Mouse (Mus musculus): ENCODE measurements at regions not wholly inside any gene's neighbourhood (a gene's known extent, or its start where the extent isn't known, plus 50 kb on each side); places are given as distances from the start of the nearest gene placed in this dataset.
A peak's percentile ranks its signal among the peaks of the same experiment; 100 is the strongest.

DNA sequence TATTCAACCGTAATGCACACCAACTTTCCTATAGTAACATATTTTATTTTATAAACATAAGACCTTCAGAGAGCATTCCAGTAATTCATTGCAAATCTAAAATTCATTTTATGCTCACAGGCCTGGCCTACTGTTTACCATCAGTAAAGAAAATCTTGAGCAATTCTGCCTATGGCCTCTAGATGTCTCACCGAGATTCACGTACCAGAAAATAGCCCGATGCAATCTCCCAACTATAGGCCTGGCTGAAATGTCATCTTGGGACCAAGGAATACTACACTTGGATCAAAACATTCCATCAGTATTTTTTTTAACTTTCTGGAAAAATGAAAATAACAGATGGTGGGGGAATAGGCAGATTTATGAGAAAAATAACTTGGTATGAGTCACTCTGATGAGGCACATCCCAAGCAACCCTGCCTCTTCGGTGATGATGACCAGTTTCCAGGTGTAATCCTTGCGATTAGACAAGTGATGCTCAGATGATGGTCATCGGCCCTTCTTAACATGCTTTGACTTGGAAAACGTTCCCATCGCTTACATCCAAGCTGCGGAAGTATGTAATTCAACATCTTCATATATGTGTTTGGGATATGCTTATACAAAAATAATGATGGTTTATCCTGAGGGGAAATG lies 439.9 kb downstream of the Nyap2 start:
- no peak for DNase-seq (ENCODE audit: low spot score in 2 of 2)

DNA sequence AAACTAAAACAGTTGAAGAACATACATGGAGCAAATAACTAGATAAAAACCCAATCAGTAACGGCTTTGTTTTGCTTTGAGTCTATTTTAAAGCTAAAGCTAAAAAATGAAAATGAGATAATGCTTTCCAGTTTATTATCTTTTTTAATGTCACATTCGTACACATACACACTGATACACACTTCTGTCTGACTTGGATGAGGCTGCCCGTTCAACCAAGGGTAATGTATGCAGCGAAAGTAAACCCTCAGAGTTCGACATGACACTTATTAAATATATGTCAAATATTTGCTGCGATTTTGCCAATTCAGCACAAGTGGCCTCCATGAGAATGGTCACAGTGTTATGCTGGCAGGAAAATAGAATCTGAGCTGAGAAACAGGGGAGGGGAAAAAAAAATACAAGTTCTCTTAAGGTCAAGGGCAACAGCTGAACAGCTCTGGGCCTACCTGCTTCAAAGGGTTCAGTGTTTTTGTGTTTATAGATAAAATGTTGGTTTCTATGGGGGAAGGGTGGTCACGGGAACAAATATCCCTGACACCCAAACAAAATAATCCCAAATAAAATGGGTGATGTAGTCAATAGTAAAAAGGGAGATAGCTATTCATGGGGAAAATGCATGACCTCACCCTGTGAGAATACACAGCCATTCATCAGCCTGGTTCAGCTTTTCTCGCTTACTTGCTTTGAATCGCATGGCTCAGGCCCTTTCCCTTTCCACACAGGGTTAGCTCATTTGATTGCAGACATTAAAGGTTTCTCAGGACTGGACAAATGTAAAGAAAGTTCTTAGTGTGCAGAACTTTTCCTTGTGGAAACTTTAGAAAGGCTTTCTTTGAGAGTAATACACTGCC lies 443.9 kb downstream of the Nyap2 start:
- DNase-seq (ENCODE audit: low spot score in 2 of 2), result no peak

DNA sequence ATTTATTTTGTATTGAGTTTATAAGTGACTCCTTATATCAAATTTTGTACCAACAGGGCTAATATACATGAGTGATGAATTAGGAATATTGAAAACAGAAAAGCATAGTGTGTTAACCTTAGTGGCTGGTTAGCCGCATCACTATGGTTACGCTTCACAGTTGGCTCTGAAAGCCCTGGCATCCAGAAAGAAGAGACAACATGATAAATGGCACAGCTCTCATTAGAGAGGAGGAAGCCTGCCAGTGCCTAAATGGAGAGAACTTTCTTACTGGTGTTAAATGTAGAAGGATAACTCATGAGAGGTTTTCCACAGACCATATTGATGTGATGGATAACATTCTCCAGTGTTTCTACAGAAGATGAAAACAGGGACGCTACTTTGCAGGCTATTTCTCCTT lies 446.2 kb downstream of the Nyap2 start:
- no peak for DNase-seq (ENCODE audit: low spot score in 2 of 2)

DNA sequence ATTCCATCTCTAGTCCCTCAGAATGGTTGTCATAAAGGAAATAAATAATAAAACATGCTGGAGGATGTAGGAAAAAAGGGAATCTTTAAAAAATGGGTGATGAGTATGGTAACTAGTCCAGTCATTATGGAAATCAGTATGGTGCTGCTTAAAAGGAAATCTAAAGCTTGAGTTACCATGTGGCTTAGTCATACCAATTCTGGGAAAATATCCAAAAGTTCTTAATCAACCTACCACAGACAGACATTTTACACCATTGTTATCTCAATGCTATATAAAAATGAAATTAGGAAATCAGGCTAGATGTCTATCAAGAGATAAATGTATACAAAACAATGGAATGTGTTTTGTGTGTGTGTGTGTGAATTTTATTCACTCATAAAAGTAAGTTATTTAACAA lies 449.1 kb downstream of the Nyap2 start:
- no peak for DNase-seq (ENCODE audit: low spot score in 2 of 2)

DNA sequence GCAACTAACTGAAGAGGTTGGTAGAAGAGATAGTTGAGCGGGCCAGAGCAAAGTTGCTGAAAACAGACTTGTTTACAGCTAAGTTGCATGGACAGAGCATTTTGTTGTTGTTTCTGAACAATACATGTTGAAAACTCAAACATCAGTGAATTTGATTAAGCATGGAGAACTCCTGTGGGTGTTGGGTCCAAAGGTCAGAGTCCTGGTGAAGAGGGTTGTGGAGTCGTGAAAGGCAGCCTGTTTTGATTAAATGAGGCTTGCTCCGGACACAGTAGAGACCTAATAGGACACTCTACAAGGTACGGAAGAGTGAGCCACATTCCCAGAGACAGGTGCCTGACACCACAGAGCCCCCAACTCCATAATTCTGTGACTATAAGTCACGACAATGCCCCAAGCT lies 461.1 kb downstream of the Nyap2 start:
- no peak for DNase-seq (ENCODE audit: low spot score in 2 of 2)

DNA sequence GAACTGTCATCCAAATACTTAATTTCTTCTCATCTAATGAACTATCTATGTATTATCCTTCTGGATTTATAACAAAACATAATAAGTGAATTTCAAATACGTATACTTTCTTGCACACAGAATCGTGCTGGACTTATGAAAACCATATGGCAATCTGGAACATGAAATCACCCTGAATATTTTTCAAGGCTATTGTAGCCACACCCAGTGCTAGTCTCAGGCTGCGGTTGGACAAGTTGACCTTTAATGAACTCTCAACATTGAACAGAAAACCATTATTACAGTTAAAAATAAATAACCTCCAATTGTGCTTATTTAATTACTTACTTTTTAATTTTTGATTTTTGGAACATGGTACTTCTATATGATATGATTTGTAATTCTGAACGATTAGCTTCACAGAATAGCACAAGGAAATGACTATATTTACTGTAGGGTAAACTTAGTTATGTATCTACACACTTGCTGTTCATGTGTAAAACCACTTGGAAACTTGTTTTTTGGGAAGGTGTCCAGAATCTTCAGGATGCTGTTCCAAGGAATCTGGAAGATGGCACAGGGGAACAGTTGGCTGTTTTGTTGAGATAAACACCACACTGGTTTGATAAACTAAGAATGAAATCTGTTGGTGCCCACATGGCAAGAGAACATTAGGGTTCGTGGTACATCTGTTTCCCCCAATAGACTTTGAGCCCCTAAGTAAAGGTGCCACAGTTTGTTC lies 463.0 kb downstream of the Nyap2 start:
- no peak for DNase-seq (ENCODE audit: low spot score in 2 of 2)

DNA sequence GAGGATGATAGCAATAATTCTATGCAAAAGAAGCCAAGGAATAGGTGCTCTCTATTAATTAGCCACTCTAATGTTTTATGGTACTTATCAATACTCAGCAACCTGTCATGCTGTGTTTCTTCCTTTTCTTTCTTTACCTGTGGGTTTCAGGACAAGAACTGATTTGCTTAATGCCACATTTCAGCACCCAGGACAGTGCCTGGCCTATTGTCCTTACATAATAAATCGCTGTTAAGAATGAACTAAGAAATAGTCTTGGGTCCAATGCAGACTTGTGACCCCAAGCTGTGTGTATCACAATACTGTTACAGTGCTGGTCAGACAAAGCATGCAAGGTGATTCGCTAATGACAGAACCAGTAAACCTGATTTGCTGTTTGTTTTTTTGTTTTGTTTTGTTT lies 472.2 kb downstream of the Nyap2 start:
- DNase-seq (ENCODE audit: low spot score in 2 of 2), result no peak

DNA sequence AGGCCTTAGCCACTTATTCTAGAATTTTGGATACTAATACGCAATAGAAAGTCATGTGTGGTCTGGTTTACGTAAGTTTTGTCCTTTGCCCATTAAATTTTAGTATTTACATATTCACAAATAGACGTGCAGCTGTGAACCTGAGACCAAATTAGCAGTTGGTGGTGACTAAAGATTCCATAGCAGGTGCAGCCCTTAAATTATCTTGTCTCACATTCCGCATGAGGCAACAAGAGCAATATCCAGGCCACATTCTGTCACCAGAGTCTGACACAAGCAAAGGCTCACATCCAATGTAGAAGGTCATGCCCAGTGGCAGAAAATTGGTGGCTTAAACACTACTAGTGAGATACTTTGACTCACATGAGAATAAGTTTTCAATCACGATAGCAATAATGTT lies 473.0 kb downstream of the Nyap2 start:
- no peak for DNase-seq (ENCODE audit: low spot score in 2 of 2)

DNA sequence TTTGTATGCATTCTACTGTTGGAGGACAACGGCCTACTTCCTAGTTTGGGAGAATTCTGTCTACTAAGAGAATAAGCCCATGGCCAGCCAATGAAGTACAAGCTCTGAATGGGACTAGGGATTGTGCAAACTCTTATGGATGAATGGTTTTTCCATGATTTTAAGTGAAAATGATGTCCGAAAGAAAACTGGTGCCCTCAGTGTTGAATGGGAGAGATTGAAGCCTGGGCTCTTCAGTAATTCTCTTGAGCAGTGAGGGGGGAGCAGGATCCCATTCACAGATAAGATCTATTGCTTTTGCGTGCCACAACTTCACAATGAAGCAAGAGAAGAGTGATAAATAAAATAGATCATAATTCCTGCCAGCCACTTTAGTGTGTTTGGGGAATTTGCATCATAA lies 476.0 kb downstream of the Nyap2 start:
- DNase-seq (ENCODE audit: low spot score in 2 of 2), result no peak

DNA sequence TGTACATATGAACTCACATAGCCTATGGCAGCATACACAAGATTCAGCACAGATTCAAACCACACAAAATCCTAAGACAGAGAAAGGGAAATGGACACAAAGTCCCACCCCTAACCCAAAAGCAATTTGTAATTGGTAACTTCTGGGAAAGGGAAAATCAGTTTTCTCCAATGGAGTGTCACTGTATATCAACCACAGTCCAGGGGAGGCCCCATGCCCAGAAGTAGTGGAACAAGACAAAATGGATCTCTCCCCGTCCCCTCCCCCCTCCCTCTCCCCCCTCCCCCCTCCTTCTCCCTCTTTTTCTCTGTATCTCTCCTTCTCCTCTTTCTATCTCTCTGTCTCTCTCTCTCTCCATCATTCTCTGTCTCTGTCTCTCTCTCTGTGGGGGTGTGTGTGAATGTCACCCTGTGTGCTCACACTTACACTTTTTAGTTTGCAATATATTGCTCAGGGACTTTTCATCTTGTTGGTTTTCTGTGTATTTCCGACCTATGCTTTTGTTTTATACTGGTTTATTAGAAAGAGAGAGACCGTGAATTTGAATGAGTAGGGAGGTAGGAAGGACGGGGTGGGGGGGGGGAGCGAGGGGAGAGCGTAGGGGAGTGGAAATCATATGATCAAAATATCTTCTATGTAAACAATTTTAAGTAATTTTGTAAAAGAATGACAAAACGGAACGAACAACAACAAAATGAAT lies 500.4 kb downstream of the Nyap2 start:
- no peak for DNase-seq (ENCODE audit: low spot score in 2 of 2)

DNA sequence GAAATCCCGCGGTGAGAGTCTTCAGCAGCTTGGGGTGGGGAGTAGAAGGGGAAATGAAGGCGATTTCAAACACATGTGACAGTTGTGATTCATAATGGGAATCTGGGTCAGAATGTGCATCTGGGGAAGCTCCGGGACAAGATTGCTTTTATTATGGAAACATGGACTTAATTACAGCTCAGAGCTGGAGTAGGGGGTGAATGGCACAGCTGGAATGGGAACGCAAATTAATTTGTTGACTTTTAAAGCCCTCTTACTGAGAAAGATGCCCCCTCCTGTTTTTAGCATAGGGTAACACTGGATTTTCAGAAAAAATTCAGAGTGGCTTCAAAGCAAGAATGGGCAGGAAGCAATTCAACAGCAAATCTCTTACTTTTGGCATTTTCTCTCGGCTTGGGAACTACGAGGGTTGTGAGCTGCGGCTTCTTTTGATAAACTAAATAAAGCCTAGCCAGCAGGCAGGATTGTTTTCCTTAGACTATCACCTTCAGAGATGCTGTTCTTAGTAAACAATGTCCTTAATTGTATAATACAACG lies 501.0 kb downstream of the Nyap2 start:
- no peak for DNase-seq (ENCODE audit: low spot score in 2 of 2)

DNA sequence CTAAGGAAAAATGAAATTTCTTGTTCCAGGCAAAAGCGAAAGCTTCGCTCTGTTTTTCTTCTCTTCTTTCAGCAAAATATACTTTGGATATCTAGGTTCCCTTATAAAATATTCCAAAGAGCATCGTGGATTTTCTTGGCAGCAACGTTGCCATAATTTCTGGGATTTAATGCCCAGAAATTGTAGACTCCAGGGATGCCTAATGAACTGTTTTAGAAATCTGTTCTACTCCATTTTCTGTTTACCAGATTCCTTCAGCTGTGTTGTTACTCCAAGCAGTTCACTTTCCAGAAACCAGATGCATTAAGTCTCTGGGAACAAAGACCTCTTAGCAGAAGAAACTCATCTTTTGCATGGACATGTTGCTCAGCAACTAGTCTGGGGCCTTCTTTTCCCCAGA lies 504.5 kb downstream of the Nyap2 start:
- no peak for DNase-seq (ENCODE audit: low spot score in 2 of 2)

DNA sequence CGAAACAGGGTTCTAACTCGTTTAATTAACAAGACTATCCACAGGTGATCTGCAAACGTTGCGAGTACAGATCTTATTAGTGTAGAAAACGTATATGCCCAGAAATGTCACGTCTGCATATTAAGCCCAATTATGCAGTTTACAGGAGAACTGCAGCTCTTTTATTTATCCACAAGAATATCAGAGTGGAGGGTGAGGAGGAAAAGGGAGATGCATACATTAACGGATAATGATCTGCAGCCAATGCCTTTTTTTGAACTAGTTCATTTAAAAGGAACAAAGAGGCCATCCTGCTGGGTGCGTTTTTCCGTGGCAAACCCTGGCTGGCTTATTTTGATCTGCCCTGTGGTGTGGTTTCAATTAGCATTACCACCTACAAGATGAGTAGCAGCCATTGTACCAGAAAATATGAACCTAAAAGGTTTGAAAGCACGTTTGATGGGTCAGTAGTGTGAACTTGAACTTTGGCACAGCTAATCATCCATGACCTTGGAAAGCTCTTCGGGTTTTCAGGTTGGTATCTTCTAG lies 511.1 kb downstream of the Nyap2 start:
- DNase-seq (ENCODE audit: low spot score in 2 of 2), result no peak

DNA sequence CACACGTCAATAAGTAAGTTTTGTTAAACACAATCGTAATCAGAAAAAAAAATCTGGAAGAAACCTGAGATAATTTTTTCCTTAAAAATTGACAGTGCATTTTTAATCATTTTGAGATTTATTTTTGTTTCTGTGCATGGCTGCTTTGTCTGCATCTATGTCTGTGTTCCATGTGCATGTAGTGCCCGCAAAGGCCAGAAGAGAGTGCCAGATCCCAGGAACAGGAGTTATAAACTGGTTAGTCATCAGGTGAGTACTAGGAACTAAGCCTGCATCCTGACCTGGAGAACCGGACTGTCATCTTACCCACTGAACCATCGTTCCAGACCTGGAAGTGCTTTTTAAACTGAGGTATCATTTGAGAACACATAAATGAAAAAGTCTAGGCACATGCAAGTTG lies 514.9 kb downstream of the Nyap2 start:
- no peak for DNase-seq (ENCODE audit: low spot score in 2 of 2)

DNA sequence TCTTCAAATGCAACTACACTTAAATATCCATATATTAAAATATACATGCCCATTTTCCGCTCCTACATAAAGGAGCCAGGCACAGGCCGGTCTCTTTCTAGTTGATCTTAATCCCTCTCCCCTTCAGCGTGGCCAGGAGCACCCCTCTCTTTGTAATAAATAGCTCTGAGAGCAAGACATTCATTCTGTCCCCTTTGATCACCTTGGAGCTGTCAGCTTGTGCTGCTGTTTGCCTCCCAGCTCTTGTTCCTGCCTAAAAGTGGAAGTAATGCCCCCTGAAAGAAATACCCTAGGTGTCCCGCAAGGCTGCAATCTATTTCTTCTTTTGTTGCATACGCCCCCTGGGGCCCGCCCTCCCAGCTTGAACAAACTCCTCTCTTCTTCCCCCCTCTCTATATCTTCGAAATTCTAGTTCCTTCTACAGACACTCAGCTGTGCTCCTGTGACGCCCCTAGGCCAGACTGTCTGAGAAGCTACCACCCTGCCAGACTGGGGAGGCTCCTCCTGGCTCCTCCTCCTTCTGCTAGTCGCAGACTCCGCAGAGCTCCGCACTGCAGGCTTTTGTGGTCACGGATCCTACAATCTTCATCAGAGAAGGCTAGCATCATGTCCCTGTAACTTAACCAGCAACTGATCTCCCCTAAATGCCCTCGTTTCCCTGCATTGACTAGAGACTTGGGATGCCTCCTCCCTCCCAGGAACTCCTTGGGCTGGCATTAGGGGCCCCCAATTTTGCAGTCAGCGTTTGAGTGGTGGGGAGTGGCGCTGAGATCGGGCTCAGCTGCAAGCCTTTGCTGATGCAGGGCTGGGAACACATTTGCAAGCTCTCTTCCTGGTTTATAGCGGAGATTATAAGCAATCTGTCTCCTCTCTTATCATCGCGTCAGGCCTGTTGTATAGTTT lies 516.8 kb downstream of the Nyap2 start:
- DNase-seq (ENCODE audit: low spot score in 2 of 2), result peak; percentile 46 to 51

DNA sequence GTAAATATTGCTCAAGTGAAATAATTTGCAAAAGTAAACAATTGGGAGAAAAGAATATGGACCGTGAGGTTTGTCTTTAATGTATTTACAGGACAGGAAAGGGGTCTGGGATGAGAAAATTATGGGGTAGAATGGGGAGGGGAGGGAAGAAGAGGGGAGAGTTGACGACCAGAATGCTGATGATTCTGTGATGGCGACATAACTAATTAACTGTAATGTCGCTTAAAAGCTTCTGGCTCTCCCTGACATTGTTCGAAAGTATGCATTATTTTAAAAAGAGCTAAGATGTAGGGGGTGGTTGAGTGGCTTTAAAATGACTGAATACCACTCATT lies 517.4 kb downstream of the Nyap2 start:
- DNase-seq (ENCODE audit: low spot score in 2 of 2), result no peak

DNA sequence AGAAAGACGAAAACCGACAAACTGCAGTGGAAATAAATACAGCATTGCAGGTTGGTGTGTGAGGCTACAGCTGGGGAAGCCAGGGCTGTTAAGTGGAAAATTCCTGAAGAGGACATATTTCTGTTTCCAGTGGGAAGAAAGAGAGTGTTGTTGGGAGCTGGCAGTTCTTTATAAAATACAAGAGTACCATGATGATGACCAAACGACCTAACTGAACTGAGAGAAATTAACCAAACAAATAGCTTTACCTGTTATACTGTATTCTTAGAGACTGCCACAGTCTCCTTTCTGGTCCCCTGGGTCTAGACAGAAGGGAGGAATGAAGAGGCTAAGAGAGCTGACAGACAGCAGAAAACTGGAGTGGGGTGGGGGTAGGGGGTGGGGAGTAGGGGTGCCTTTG lies 517.9 kb downstream of the Nyap2 start:
- no peak for DNase-seq (ENCODE audit: low spot score in 2 of 2)

DNA sequence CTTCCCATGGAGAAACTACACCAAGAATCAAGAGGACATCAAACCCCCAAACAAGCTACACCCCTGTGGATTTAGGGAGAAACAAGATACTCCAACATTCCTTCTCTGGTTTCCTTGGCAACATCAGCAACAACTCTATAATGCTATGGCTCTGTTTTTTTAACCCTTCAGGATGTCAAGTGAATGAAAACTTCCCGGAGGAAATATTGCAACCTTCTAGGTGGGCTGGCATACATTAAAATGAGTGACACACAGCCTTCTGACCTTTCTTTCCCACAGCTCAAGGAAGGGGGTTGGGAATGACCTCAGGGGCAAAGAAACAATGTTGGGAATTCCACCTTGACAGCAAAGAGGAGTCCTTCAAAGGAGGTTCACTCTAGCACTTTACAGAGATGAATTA lies 532.0 kb downstream of the Nyap2 start:
- no peak for DNase-seq (ENCODE audit: low spot score in 2 of 2)

DNA sequence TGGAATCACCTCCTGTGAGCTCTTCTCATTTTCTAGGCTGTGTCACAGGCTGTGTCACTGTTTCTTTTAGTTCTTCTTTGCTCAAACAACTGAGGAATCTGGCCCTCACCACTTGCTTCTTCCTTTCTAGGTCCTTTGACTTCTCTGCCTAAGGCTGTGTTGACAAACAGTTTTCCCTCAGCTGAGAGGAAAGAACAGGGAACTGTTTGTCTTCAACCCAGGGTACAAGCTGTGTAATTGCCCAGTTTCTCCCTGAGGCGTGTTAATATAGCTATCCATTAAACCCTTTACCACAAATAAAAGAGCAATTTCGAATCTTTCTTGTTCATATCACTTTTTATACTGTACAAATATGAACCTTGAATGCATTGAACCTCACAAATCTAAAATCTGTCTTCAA lies 542.1 kb downstream of the Nyap2 start:
- DNase-seq (ENCODE audit: low spot score in 2 of 2), result no peak

DNA sequence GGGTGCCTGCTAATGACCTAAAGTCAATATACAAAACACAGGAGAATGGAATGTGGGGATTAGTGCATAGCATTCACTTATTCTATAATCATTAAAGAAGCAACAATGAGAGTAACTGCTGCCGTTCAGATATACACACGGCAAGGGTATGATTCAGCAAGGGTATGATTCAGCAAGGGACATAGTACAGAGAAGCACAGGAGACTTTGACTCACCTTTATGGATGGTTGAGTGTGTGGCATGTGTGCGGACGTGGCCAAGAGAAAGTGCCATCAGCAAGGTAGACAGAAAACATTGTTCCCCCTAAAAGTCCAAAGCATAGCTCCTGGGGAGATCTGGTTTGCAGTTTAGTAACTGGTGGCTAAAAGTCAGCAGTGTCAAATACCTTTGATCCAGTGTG lies 547.4 kb downstream of the Nyap2 start:
- DNase-seq (ENCODE audit: low spot score in 2 of 2), result no peak

DNA sequence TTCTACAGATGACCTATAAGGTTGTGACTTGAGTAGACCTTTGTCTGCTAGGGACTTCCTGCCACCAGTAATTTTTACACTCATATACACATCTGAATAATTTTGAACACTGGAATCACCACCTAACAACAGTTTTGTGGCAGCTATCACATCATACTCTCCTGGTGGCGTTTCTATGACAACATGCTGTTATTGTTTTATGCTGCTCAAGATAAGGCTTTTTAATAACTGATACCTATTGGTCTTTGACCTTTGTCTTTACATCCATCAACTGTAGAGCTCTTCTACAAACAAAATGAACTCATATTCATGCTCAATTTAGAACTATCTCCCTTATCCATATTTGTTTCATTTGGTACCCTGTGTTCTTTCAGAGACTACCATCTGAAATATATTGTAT lies 556.0 kb downstream of the Nyap2 start:
- DNase-seq (ENCODE audit: low spot score in 2 of 2), result no peak

Data from left cerebral cortex, adult 8-10 months (tissue).